Mouse (Mus musculus) heart, adult 18-20 months (tissue): ENCODE measurements around the gene Dnah6. TPM values are rescaled to one million over a fixed set of nuclear protein-coding genes. Genes with fewer than 3 reads are reported as not detected.

Source experiments
- DNase-seq, 2 experiments: peaks; one replicate each; pipeline ENCODE4 v3.0.0; 2021 to 2022; ENCODE audit warnings: mixed read lengths in 1 of 2
- total RNA-seq, 2 experiments: library from RNA; stranded (reverse); gene quantifications; 2 replicates each; pipeline ENCODE4 v1.2.3; 2021

Dnah6 gene
- total RNA-seq, 2 experiments from 2014 or later = 0.05 to 0.51 TPM

DNA sequence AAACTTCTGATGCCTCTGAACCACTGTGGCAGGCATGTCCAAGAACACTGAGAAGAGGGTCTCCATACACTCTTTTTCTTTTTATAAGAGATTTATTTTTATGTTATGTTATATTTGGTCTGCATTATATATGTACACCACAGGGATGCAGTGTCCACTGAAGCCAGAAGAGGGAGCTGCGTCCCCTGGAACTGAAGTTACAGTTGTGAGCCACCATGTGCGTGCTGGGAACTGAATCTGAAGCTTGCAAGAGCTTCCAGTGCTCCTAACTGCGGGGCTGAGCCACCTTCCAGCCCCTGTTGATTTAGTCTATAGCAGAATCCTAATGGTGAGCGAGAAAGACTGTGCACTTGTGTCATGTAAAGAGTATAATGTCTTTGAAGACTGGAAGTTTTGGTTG, 78.7 kb downstream of the Dnah6 start:
- no peak for DNase-seq

GRCm38 (mm10) chr6:73140836-73141235, 80.6 kb downstream of the Dnah6 start:
- DNase-seq = no peak

DNA sequence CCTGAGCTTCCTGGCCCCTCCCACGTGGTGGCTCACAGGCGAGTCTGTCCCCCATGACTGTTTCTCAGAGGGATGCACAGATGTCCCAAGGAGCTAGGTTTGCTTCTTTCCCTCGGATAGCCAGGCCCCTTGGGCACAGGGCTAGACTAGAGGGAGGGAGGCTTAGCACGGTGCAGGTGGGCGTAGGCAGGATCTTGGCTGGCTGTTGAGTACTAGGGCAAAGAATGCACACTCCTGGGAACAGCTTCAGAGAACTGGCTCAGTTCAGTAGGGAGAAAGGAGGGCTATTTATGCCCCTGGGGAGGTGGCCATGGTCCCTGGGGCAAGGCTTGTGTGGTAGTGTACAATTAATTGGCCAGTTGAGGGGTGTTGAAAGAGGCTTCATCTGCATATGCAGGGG, 88.7 kb downstream of the Dnah6 start:
- no peak for DNase-seq

GRCm38 (mm10) chr6:73127594-73127993, 93.9 kb downstream of the Dnah6 start:
- no peak for DNase-seq

DNA sequence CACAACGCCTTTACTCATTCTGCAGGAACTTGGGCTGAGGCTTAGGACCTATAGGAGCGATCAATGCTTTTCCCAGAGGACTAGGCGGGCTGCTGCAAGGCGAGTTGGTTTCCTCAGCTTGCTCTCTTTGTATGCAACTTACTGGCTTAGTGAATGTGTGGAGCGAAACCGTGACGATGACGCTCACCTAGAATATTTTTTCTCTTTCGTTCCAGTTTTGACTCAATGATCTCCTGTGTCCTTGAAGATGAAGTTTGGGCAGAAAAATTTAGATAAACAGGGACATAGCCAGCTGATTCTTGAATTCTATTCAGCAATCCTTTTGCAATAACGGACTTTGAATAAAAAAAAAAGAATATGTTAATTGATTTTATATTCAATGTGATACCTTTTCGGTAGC, 101.1 kb downstream of the Dnah6 start:
- DNase-seq = no peak

- DNase-seq = no peak
These were observed 107.6 kb downstream of the Dnah6 start for GRCm38 (mm10) chr6:73113898-73114297.

- peak in 1 of 2 experiments; percentile 2 for DNase-seq
These were observed 108.1 kb downstream of the Dnah6 start for GRCm38 (mm10) chr6:73113365-73113764.

GRCm38 (mm10) chr6:73093133-73093532, 128.3 kb downstream of the Dnah6 start:
- no peak for DNase-seq

- DNase-seq = no peak
These were observed 130.6 kb downstream of the Dnah6 start for GRCm38 (mm10) chr6:73090836-73091235.

DNA sequence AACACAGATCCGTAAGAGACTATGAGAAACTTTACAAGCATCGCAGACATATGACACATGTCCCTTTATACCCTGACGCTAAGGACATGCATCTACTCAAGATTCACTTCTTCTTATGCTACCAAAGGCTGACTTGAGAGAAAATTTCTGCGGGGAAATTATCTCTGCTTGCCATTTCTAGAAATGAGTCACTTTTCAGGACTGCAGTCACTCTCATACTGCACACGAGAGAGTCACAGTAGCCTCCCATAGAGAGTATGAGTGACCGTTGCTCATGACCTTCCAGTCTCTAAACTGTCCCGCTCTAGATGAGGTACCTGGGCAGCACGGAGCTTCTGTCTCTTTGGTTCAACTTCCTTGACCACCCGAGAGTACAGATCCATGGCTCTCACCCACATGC, 138.9 kb downstream of the Dnah6 start:
- no peak for DNase-seq

DNA sequence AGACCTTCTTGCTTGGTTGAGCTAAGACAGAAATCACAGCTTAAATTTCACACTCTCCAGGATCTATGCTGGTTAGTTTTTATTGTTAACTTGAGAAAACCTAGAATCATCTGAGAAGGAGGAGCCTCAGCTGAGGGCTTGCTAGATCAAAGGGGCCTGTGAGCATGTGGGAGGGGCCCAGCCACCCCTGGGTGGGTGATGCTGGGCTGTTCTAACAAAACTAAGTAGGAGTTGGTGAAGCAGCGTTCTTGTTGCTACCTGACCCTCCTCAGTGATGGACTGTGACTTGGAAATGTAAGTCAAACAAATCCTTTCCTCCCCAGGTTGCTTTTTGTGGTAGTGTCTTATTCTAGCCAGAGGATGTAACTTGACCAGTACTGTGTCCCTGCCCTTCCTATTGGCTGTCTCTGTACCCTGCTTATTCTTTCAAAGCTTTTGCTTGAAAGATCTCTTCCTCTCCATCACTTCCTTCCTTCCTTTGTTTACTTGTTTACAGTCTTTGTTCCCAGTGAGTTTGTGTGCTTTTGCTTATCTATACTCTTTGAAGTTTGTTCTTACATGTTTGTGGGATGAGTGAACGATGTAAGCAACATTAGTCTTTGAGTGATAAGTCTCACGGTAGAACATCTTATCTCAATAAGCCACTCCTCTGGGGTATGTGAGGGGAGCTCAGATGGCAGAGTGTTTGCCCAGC, 149.2 kb downstream of the Dnah6 start:
- no peak for DNase-seq

- no peak for DNase-seq
These were observed 150.2 kb downstream of the Dnah6 start for GRCm38 (mm10) chr6:73071214-73071613.

DNA sequence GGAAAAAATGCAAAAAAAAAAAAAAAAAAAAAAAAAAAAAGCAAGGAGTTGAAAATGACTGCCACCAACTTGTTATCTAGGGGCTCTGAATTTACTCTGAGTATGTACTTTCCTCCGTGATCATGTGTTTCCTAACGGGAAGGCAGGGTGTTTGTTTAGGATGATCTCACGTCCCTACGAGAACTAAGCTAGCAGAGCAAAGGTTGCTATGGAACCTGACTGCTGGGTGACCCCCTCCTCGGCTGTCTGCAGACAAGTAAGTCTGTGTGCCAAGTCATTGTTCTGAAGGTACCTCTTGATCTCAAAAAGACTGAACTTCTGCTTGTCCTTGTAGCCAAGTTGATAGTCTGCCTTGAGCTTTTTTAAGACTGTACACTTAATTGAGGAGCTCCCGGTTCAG, 150.8 kb downstream of the Dnah6 start:
- DNase-seq = peak in 1 of 2 experiments; percentile 79

GRCm38 (mm10) chr6:73064551-73064950, 156.9 kb downstream of the Dnah6 start:
- no peak for DNase-seq

- DNase-seq = no peak
These were observed 161.8 kb downstream of the Dnah6 start for GRCm38 (mm10) chr6:73059596-73060121.

GRCm38 (mm10) chr6:73059162-73059561, 162.3 kb downstream of the Dnah6 start:
- no peak for DNase-seq

DNA sequence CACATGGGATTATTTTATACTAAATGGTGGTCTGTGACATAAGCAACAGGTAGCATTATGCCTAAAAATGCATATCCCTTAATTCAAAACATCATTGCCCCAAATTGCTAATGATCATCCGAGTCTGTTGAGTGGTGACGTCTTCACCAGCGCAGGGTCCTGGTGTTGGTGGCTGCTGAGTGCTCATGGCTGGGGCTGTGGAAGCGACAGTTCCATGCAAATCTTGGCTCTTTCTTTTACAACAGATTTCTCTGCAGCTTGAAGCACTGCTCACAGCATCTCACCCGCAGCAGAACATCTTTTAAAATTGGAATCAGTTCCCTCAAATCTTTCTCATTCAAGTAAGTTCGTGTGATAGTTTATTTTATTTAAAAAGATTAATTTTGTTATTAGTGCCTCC, 166.1 kb downstream of the Dnah6 start:
- no peak for DNase-seq

- DNase-seq = no peak
These were observed 166.6 kb downstream of the Dnah6 start for GRCm38 (mm10) chr6:73054807-73055206.

- DNase-seq = no peak
These were observed 167.9 kb downstream of the Dnah6 start for GRCm38 (mm10) chr6:73053526-73053925.

GRCm38 (mm10) chr6:73047259-73047658, 174.2 kb downstream of the Dnah6 start:
- no peak for DNase-seq

GRCm38 (mm10) chr6:73045944-73046343, 175.5 kb downstream of the Dnah6 start:
- DNase-seq = no peak

GRCm38 (mm10) chr6:73042278-73042677, 179.2 kb downstream of the Dnah6 start:
- DNase-seq = no peak

- no peak for DNase-seq
These were observed 183.2 kb downstream of the Dnah6 start for GRCm38 (mm10) chr6:73038291-73038690.

DNA sequence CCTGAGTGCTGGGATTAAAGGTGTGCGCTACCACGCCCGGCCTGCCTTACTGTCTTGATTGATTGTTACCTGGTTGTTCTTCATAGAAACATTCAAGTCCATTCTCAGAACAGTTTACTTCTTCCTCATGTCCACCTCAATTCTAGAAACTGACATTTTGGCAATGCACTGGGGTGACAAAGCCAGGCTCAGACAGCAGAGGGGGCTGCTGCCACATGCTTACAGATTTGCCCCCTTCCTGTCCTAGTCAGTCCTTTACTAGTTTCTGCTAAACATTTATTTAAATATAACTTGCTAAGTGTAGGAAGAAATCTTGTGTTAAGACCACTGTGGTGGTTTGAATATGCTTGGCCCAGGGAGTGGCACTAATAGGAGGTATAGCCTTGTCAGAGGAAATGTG, 192.6 kb downstream of the Dnah6 start:
- no peak for DNase-seq
